Mouse (Mus musculus) CH12.LX (cell line): ENCODE results near the gene Kdr.
A peak's percentile ranks its signal among the peaks of the same experiment; 100 is the strongest.

Source experiments
- CTCF ChIP-seq, 2 experiments: IDR thresholded peaks in 1 of 2; conservative IDR thresholded peaks in 1 of 2; 2 replicates each; pipeline ENCODE4 v1.5.1; 2011 to 2012; ENCODE audit warnings: low read depth in 2 of 2, low read length in 2 of 2, improper control_type of control experiment in 1 of 2, inconsistent platforms in 1 of 2, mild to moderate bottlenecking in 1 of 2, moderate library complexity in 1 of 2
- MAFK ChIP-seq: IDR thresholded peaks from 2 replicates; pipeline ENCODE4 v1.6.1; 2011; ENCODE audit warnings: low read length, improper control_type of control experiment; ENCODE audit not compliant: insufficient replicate concordance
- MYC ChIP-seq: IDR thresholded peaks from 2 replicates; pipeline ENCODE4 v1.6.1; 2011; ENCODE audit warnings: low read depth, mild to moderate bottlenecking, improper control_type of control experiment, low read length
- ZC3H11A ChIP-seq: IDR thresholded peaks from 2 replicates; pipeline ENCODE4 v1.6.1; 2012; ENCODE audit warnings: low read depth, mild to moderate bottlenecking, inconsistent platforms, low read length, improper control_type of control experiment

GRCm38 (mm10) chr5:76025996-76026665, 47.9 kb upstream of the Kdr start:
- no peak for TF ChIP-seq MAFK
- peak; percentile 26 to 87; a peak in 3 of 4 replicates for TF ChIP-seq CTCF (conservative IDR thresholded peaks at IDR 0.05 in 1 of 2, IDR thresholded peaks at IDR 0.05 in 1 of 2; ENCODE audit: low read depth in 2 of 2, low read length in 2 of 2)
- TF ChIP-seq MYC = no peak
- peak; percentile 54 for TF ChIP-seq ZC3H11A
